Mouse (Mus musculus) CH12.LX (cell line): Measurements from ENCODE around the gene Nol9. TPM values are rescaled to one million over a fixed set of nuclear protein-coding genes. Genes with fewer than 3 reads are reported as not detected.
A peak's percentile ranks its signal among the peaks of the same experiment; 100 is the strongest.

Experiments
- DNase-seq: peaks from one replicate; pipeline ENCODE4 v3.0.0-alpha.2; 2013; ENCODE audit errors: extremely low read depth
- H3K27ac ChIP-seq: 2 replicates; pipeline ENCODE4 v1.5.1; 2012; ENCODE audit warnings: low read depth, mild to moderate bottlenecking, control low read depth, moderate library complexity; ENCODE audit not compliant: insufficient read depth
- H3K27me3 ChIP-seq: replicated peaks from 2 replicates; pipeline ENCODE3; 2012; ENCODE audit warnings: inconsistent platforms
- H3K36me3 ChIP-seq, 2 experiments: replicated peaks in 1 of 2; 2 replicates each; pipeline versions ENCODE3 to v1.6.1; 2012; ENCODE audit warnings: inconsistent platforms in 1 of 2, low read length in 1 of 2, mild to moderate bottlenecking in 1 of 2, mixed read lengths in 1 of 2, moderate library complexity in 1 of 2; ENCODE audit not compliant: control insufficient read depth in 1 of 2, insufficient read depth in 1 of 2
- H3K4me1 ChIP-seq, 2 experiments: 2 replicates each; pipeline ENCODE4 v1.6.1; 2012; ENCODE audit warnings: inconsistent platforms in 1 of 2, moderate library complexity in 1 of 2; ENCODE audit not compliant: insufficient read depth in 2 of 2, control insufficient read depth in 1 of 2
- H3K4me2 ChIP-seq: 2 replicates; pipeline ENCODE4 v1.6.1; 2012; ENCODE audit warnings: low read depth, mild to moderate bottlenecking, control low read depth; ENCODE audit not compliant: poor library complexity, insufficient read depth, severe bottlenecking
- H3K4me3 ChIP-seq, 3 experiments: fragments of 150-350 bp in 1 of 3; sonication (generic) in 1 of 3; replicated peaks in 1 of 3; 2 replicates each; pipeline versions ENCODE3 to v1.5.1; 2011 to 2012; ENCODE audit warnings: low read depth in 2 of 3, low read length in 2 of 3, mild to moderate bottlenecking in 2 of 3, moderate library complexity in 2 of 3, control low read depth in 1 of 3, improper control_type of control experiment in 1 of 3, inconsistent platforms in 1 of 3, mixed read lengths in 1 of 3; ENCODE audit not compliant: poor library complexity in 1 of 3
- H3K79me2 ChIP-seq: replicated peaks from 2 replicates; pipeline ENCODE4 v1.6.1; 2012; ENCODE audit warnings: mild to moderate bottlenecking, moderate library complexity; ENCODE audit not compliant: control insufficient read depth, poor library complexity, insufficient read depth, severe bottlenecking; ENCODE audit errors: extremely low read depth
- H3K9ac ChIP-seq: 2 replicates; pipeline ENCODE4 v1.6.1; 2012; ENCODE audit warnings: low read depth, mild to moderate bottlenecking, control low read depth, moderate library complexity; ENCODE audit not compliant: insufficient read depth
- H3K9me3 ChIP-seq: replicated peaks from 2 replicates; pipeline ENCODE3; 2012; ENCODE audit warnings: low read length, inconsistent platforms, mixed read lengths
- CHD1 ChIP-seq: IDR thresholded peaks from 2 replicates; pipeline ENCODE4 v1.6.1; 2012; ENCODE audit warnings: low read depth, low read length, improper control_type of control experiment, inconsistent platforms
- CTCF ChIP-seq, 2 experiments: IDR thresholded peaks in 1 of 2; conservative IDR thresholded peaks in 1 of 2; 2 replicates each; pipeline ENCODE4 v1.5.1; 2011 to 2012; ENCODE audit warnings: low read depth in 2 of 2, low read length in 2 of 2, improper control_type of control experiment in 1 of 2, inconsistent platforms in 1 of 2, mild to moderate bottlenecking in 1 of 2, moderate library complexity in 1 of 2
- E2F4 ChIP-seq: IDR thresholded peaks from 2 replicates; pipeline ENCODE4 v1.6.1; 2011; ENCODE audit warnings: low read depth, low read length, improper control_type of control experiment; ENCODE audit not compliant: insufficient replicate concordance
- ELF1 ChIP-seq: IDR thresholded peaks from 2 replicates; pipeline ENCODE4 v1.6.1; 2014; ENCODE audit warnings: low read depth, mild to moderate bottlenecking, inconsistent platforms, low read length, improper control_type of control experiment
- HCFC1 ChIP-seq: IDR thresholded peaks from 2 replicates; pipeline ENCODE4 v1.6.1; 2012; ENCODE audit warnings: low read depth, mild to moderate bottlenecking, inconsistent platforms, low read length, improper control_type of control experiment
- JUN ChIP-seq: IDR thresholded peaks from 2 replicates; pipeline ENCODE4 v1.6.1; 2011; ENCODE audit warnings: low read depth, mild to moderate bottlenecking, low read length, improper control_type of control experiment, moderate library complexity; ENCODE audit not compliant: insufficient read depth
- JUND ChIP-seq: conservative IDR thresholded peaks from 2 replicates; pipeline ENCODE4 v1.6.1; 2011; ENCODE audit warnings: low read depth, low read length, improper control_type of control experiment
- MAX ChIP-seq: IDR thresholded peaks from 2 replicates; pipeline ENCODE4 v1.6.1; 2011; ENCODE audit warnings: low read length, improper control_type of control experiment
- MYC ChIP-seq: IDR thresholded peaks from 2 replicates; pipeline ENCODE4 v1.6.1; 2011; ENCODE audit warnings: low read depth, mild to moderate bottlenecking, improper control_type of control experiment, low read length
- NELFE ChIP-seq: IDR thresholded peaks from 2 replicates; pipeline ENCODE4 v1.6.1; 2011; ENCODE audit warnings: low read depth, low read length, improper control_type of control experiment
- NRF1 ChIP-seq: IDR thresholded peaks from 2 replicates; pipeline ENCODE4 v1.6.1; 2014; ENCODE audit warnings: low read depth, mild to moderate bottlenecking, inconsistent platforms, low read length, improper control_type of control experiment, moderate library complexity
- PAX5 ChIP-seq: IDR thresholded peaks from 2 replicates; pipeline ENCODE4 v1.6.1; 2012; ENCODE audit warnings: low read length, inconsistent platforms, mixed read lengths
- POLR2A ChIP-seq: IDR thresholded peaks from 2 replicates; pipeline ENCODE4 v1.6.1; 2011; ENCODE audit warnings: low read depth, mild to moderate bottlenecking, improper control_type of control experiment, low read length
- RCOR1 ChIP-seq: conservative IDR thresholded peaks from 2 replicates; pipeline ENCODE4 v1.6.1; 2012; ENCODE audit warnings: low read depth, mild to moderate bottlenecking, inconsistent platforms, low read length, improper control_type of control experiment
- SIN3A ChIP-seq: IDR thresholded peaks from 2 replicates; pipeline ENCODE4 v1.6.1; 2012; ENCODE audit warnings: low read length, improper control_type of control experiment, inconsistent platforms
- SMC3 ChIP-seq: IDR thresholded peaks from 2 replicates; pipeline ENCODE4 v1.6.1; 2011; ENCODE audit warnings: low read depth, low read length, improper control_type of control experiment
- TCF12 ChIP-seq: IDR thresholded peaks from 2 replicates; pipeline ENCODE4 v1.6.1; 2014; ENCODE audit warnings: low read depth, mild to moderate bottlenecking, inconsistent platforms, low read length, improper control_type of control experiment
- USF1 ChIP-seq: IDR thresholded peaks from 2 replicates; pipeline ENCODE4 v1.6.1; 2014; ENCODE audit warnings: low read depth, mild to moderate bottlenecking, inconsistent platforms, low read length, improper control_type of control experiment
- USF2 ChIP-seq: conservative IDR thresholded peaks from 2 replicates; pipeline ENCODE4 v1.6.1; 2011; ENCODE audit warnings: low read depth, low read length, improper control_type of control experiment
- ZKSCAN1 ChIP-seq: IDR thresholded peaks from 2 replicates; pipeline ENCODE4 v1.6.1; 2012; ENCODE audit warnings: low read depth, inconsistent platforms, low read length, improper control_type of control experiment, borderline replicate concordance
- ZNF384 ChIP-seq: IDR thresholded peaks from 2 replicates; pipeline ENCODE4 v1.6.1; 2012; ENCODE audit warnings: low read depth, low read length, improper control_type of control experiment, inconsistent platforms
- dilution Hi-C: fragments of 300-500 bp; cut with MboI; formaldehyde crosslinking; loops from 2 replicates; pipeline ENCODE4 v1.14.3; 2020; ENCODE audit warnings: low sequenced_read_pairs; ENCODE audit not compliant: extremely low pct_unique_long_range_greater_than_20kb, extremely low pct_ligation_motif_present
- in situ Hi-C: fragments of 300-500 bp; cut with MboI; formaldehyde crosslinking; loops from 3 replicates; pipeline ENCODE4 v1.14.3; 2019; ENCODE audit warnings: low sequenced_read_pairs, low pct_ligation_motif_present, low pct_unique_long_range_greater_than_20kb, mixed read lengths
- polyA plus RNA-seq: library from polyadenylated mRNA; unstranded; fragments of >175 nt; gene quantifications from 2 replicates; pipeline ENCODE4 v1.2.1, GENCODE M21; 2012; ENCODE audit warnings: low read depth; ENCODE audit not compliant: insufficient read length
- total RNA-seq, 2 experiments: library from RNA; depleted of rRNA; stranded (reverse); fragments of 300-350 nt in 1 of 2; fragments of >200 nt in 1 of 2; gene quantifications; 2 replicates each; pipeline ENCODE4 v1.2.3; 2012 to 2014

Gene Nol9
- total and polyA plus RNA-seq, 3 experiments, result 44.7 to 60.5 (median 44.8) TPM

DNA sequence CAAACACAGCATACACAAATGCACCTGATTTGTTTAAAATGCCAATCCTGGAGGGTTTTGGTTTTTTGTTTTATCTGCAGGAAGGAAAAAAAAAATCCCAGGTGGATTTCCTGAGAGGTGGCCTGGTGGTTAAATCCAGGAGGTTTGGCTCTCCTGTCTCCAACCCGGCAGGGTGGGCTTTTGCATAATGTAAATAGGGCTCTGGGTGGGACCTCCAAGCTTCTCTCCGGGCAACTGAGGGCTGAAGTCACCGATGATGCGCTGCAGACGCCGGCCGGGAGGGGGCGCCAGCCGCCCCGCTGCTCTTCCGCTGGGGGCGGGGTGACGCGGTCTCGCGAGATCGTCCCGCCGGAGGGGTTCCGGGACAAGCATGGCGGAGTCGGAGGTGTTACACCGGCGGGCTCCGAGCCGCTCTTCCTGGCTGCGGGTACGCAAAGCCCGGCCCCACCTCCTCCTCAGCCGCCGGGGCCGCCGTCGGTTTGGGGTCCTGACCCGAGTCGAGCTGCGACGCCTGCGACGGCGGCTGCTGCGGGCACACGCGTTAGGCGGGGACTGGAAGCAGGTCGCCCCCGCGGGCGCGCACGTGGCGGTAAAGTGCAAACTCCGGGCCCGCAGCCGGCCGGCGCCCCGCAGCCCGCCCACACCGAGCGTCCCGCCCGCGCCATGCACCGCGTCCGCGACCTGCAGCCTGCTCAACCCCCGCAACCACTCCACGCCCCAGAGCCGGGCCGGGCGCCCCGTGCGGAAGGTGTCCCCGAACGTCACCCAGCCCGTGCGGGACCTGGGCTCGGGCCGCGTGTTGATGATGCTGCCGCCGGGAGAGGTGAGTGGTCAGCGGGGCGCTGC, at the start of gene Nol9 (continued):
- TF ChIP-seq HCFC1, result peak; percentile 90

DNA sequence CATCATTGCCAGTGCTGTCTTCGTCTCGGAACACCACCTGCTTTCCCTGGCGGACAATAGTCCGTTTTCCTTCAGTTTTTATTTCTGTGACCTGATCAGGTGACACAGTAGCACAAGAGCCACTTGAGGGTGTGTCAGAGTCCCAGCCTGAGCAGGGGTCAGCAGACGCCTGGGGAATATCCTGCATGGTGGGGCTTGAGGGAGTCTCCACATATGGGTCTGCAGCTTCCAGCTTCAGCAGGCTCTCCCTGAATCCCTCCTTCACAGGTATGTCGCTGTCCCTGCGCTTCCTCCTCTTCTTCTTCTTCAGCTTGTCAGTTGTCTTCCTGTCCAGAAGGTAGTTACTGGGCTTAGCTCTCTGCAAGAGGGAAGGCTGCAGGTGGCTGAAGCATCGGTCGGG, 47.0 kb upstream of the Nol9 start:
- TF ChIP-seq CHD1 (no peak), NELFE (no peak), PAX5 (no peak), SIN3A (no peak), JUN (no peak), TCF12 (no peak), USF2 (no peak), USF1 (no peak), NRF1 (no peak), MYC (no peak), POLR2A (no peak), ZKSCAN1 (no peak), ELF1 (no peak), SMC3 (no peak), CTCF (conservative IDR thresholded peaks at IDR 0.05 in 1 of 2, IDR thresholded peaks at IDR 0.05 in 1 of 2; ENCODE audit: low read depth in 2 of 2, low read length in 2 of 2) (no peak), E2F4 (no peak), RCOR1 (no peak), MAX (no peak), ZNF384 (no peak), JUND (no peak)
- peaks cover 4% of the 10 kb centered on the region for H3K27me3 ChIP-seq
- dilution Hi-C loops (no loop called here), in situ Hi-C loops (no loop called here)
- no peak overlapping the region for H3K9ac ChIP-seq
- H3K4me2 ChIP-seq, result no peak overlapping the region
- no peak for DNase-seq
- peaks cover 7 to 21% of the 10 kb centered on the region in 2 experiments for H3K4me1 ChIP-seq
- H3K27ac ChIP-seq, result no peak overlapping the region
- H3K4me3 ChIP-seq, result no peak overlapping the region
- peaks cover 22 to 38% of the 10 kb centered on the region in 2 experiments for H3K36me3 ChIP-seq
- H3K9me3 ChIP-seq, result no peaks in the 10 kb centered on the region
- H3K79me2 ChIP-seq, result peaks cover 11% of the 10 kb centered on the region; the same call in 1 of the 2 replicates
